Mouse (Mus musculus) neutrophil, adult 5-6 weeks (primary cell): ENCODE results near the gene Fam49a. TPM values are rescaled to one million over a fixed set of nuclear protein-coding genes. Genes with fewer than 3 reads are reported as not detected.
A peak's percentile ranks its signal among the peaks of the same experiment; 100 is the strongest.
"Not testable (repeated sequence)": the region's sequence is repeated elsewhere in the genome, so short reads cannot be mapped to it uniquely, and the experiment has no call there.

ENCODE experiments used
- ATAC-seq: fragments of 151-379, 151-347 bp; 2 replicates; pipeline ENCODE4 v1.8.0; 2017; ENCODE audit warnings: mild to moderate bottlenecking, moderate TSS enrichment; ENCODE audit not compliant: insufficient number of reproducible peaks, poor library complexity, low FRiP score, severe bottlenecking; ENCODE audit errors: extremely low read depth
- total RNA-seq: library from RNA; stranded (forward); fragments of 200-1000 nt; gene quantifications from 2 replicates; pipeline ENCODE4 v1.2.3, GENCODE M21; 2017

Gene Fam49a
- total RNA-seq: 30.2 and 36.1 TPM in 2 replicates

DNA sequence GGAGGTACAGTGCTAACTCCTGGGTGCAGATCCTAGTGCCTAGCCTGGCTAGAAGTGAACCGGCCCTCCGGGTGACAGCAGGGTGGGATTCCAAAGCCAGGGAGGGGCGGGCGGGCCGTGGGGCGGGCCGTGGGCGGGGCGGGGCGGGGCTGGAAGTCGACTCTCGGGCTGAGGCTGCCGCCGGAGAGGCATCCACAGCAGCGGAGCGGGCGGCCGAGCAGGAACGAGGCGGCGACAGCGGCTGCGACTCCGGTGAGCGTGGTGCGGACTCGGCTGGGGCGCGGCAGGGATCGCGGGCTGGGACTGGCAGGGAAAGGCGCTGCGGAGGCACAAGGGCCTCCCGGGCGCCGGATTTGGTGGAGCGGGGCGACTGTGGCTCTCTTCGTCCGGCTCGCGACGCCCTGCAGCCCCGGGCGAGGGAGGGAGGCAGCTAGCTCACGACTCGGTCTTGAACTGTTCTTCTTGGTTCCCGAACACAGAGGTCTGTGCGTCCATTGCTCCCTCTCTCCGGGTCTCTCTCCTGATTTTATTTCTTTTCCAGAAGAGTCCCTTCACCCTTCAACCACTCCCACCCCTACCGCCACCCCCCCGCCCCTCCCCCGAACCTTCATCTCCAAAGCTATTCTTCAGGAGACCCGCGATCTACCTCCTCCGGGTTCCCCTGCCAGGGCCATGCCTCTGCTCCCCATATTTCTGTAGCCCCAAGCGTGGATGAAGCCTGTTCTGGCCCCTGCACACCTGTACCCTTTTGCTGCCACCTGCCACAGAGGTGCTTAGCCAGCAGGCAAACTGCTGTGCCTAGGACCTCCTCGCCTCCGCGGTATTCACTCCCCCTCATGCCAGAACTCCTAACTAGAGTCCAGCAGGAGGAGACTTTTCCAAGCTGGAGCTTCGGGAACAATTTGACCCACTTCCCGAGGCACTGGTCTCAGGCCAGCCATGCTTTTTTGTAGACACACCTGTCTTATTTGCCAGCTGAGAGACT is at the start of gene Fam49a:
Gene Fam49a, plus strand, starts transcription at position 153 of the 985 bp plus-strand sequence.
- peak; percentile 53 for ATAC-seq

DNA sequence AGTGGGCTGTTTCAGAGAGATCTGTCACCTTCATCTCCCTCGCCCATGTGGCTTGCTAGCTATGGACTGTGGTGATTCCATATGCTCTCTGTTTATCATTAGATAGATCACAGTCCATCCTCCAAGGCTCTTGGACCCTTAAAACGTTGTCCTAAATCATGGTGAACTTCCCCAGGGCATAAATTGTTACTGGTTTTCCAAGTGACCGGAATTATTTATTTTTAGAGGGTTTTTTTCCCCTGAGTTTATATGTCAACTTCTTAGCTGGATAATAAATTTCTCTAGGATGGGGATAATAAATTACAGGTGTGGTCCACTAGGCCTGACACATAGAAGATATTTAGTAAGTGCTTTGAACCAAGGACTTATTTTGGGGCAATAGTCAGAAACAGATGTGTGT is 48.4 kb upstream of the Fam49a start:
- no peak for ATAC-seq

DNA sequence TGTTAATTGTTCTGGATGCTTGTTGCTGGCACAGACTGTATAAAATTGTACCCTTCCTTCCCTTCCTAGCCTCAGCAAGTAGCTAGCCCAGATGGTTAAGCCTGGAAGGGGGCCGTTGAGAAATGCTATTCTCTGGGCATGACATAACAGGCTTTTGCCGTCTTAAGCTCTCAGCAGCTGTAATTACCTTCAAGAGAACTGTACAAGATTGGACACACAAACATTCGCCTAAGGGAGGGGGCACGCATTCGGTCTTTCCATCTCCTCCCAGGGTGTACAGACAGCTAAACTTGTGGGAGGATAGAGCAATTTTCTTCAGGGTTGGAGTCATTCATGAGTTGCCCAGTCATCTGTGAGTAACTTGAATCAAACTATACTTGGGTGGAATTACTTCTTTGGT is 43.0 kb upstream of the Fam49a start:
- ATAC-seq: no peak

GRCm38 (mm10) chr12:12220755-12221496 is 41.0 kb upstream of the Fam49a start:
- ATAC-seq: no peak

GRCm38 (mm10) chr12:12222585-12223290 is 39.2 kb upstream of the Fam49a start:
- no peak for ATAC-seq

DNA sequence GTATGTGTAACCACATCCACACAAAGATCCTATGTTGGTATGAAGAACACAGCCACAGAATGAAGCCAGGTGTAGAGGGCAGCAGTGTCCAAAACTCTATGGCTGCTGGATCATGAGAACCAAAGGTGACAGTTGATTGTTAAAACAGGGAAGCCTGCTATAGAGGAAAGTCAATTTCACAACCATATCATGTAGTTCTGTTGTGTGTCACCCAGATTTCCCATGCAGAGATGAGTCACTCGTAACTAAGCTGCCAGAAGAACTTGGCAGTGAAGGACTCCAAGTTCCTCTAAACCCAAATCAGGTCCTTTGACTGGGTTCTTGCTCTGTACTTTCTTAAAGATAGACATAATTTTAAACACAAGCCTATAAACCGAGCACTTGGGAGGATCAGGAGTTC is 38.6 kb upstream of the Fam49a start:
- ATAC-seq: peak; percentile 79

- ATAC-seq: peak; percentile 56; the same call in 1 of the 2 replicates
These were observed 36.2 kb upstream of the Fam49a start for GRCm38 (mm10) chr12:12225706-12226105.

- no peak for ATAC-seq
These were observed 34.3 kb upstream of the Fam49a start for GRCm38 (mm10) chr12:12227594-12227993.

GRCm38 (mm10) chr12:12230031-12230557 is 31.8 kb upstream of the Fam49a start:
- ATAC-seq: no peak

DNA sequence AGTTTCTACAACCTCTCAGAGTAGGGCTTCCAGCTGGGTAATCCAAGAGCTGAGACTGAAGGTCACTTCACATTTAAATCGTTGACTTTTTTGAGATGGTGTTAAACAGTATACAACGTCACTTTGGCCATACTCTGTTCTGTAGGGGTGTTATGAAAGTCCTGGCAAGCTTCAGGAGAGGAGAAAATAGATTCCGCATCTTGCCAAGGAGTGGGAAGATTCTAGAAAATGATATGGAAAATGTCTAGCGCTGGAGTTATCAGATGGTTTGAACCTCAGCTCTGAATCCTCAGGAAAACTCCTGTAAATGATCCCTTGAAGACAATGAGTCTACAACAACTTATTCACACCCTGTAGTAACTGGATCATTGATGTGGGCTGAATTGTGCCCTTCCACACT is 29.8 kb upstream of the Fam49a start:
- ATAC-seq: no peak

- ATAC-seq: no peak
These were observed 25.0 kb upstream of the Fam49a start for GRCm38 (mm10) chr12:12236978-12237377.

DNA sequence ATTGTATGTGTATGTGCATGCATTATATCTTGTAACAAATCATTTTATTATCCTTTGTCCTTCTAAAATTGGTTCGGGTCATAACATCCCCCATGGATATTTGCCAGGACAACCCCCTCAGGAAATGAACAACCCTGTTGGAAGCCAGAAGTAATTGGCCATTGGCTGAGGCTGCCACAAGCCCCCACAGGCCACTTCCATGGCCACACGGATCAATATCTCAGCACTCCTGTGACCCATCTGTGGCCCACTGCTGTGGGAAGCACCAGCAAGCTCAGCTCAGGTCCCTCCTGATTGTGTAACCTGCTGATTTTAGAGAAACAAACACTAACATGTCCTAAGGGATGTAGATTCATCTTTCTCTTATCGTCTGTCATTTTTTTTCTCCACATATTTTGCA is 22.4 kb upstream of the Fam49a start:
- ATAC-seq: no peak

DNA sequence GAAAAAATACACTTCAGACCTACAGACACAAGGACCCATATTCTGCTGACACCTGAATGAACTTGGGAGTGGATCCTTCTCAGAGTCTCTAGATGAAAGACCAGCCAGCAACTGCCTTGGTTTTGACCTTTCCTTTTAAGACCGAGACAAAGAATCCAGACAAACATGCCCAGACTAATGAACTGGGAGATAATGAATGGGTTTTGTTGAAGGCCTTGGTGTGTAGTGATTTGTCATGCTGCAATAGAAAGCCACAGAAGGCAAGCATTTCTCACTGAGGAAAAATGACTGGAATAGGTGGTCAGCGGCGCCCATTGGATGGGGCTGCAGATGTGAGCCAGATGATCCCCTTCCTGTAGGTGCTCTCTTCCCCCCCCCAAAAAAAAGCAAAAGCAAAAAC is 18.8 kb upstream of the Fam49a start:
- no peak for ATAC-seq

GRCm38 (mm10) chr12:12247023-12247422 is 14.9 kb upstream of the Fam49a start:
- ATAC-seq: not testable (repeated sequence)

DNA sequence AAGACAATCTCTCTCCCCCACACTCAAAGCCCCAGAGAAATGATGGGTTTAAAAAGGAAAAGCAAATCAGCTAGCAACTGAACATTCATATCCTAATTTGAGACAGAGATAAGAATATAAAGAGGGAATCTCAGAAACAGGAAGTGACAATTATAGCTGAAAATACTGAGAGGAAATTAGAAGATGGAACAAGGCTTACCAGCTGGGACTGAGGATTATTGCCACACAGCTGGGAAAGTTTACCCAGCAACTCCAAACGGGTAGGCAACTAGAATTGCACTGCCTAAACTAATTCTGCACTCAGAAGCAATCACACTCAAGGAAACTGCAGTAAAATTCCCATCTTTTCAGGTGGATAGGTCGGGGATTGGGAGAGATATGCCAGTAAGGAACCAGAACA is 12.4 kb upstream of the Fam49a start:
- no peak for ATAC-seq

DNA sequence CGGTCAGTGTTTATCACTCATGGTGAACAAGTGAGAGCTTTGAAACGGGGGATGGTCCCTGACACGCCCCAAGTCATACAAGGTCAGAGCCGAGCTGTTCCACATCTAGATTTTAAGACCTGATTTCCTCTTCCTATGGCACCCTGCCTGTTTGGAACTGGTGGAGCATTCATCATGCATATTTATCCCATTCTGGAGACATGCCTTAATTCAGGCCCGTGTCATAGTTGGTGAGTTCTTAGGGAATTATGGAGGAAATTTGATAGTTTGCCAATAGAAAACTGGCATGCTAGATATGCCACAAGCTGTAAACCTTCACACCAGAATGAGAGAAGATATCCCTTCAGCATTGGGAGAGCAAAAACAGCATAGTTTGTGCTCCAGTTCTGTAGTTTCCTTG is 8.4 kb upstream of the Fam49a start:
- ATAC-seq: no peak

DNA sequence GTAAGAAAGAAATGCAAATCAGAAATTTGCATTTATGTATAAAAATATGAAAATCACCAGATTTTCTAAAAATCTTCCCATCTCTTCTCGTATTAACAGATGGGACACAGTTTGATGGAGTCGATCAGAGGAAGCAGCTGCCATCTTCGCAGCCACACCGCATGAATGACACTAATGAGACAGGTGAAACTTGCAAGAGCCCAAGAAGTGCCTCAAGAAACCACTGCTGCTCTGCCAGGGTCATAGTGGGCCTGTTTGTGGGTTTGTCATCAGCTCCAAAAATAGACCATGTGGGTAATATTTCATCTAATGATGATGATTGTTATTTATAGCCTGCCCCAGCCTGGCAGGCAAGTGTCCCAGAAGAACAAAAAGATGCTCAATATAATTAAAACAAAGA is 7.8 kb upstream of the Fam49a start:
- ATAC-seq: no peak

DNA sequence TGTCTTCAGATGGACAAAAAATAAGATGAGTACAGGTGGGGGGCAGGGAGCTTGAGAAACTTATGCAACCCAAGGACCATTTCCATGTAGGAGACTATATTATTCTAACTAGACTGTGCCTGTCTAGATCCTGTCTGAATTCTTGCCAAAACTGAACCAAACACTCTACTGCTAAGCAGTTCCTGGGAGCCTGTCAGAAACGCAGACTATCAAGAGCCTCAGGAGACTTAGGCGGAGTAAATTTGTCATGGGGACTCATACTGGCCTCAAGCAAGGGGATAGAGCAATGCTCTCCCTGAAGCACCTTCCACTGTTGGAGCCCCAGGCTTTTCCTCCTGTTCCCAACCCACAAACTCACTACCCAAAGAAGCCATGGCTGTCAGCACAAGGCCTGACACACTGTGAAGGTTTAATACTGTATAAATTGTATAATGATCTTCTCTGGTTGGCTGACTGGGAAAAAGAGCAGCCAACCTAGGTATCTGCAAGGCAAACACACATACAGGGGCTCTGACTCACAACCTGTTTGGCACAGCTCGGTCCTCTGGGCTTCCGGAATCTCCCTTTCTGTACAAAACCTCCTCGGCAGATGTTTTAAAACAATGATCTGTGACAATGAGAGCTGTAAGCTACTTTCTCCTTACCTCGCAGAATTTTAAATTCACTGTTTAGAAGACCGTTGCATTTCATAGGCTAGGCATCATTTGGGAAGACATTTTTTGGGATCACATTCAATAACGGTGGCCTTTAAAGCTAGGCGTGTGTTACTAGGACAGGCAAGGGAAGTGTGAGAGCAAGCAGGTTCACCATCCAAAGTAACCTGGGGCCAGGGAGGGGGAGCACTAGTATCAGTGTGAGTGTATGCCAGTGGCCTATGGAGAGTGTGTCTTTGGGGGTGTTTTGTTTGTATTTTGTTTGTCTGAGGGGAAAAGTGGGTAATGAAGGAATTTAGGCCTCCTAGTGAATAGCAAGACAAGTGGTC is 669 bp upstream of the Fam49a start:
- no peak for ATAC-seq
